Mouse (Mus musculus) forebrain, embryonic 11.5 days (tissue): Measurements from ENCODE around the gene Sec61a2. TPM values are rescaled to one million over a fixed set of nuclear protein-coding genes. Genes with fewer than 3 reads are reported as not detected.

Experiments
- ATAC-seq: fragments of 200-750 bp; cut with Nextera tagmentation; replicated peaks from 2 replicates; pipeline ENCODE4 v1.8.0; 2017; ENCODE audit warnings: moderate TSS enrichment; ENCODE audit not compliant: low FRiP score
- DNase-seq: peaks from one replicate; pipeline ENCODE4 v3.0.0-alpha.2; 2017; ENCODE audit warnings: low spot score
- H3K27ac ChIP-seq: fragments of 300-500 bp; sonication (generic); 2 replicates; pipeline ENCODE4 v1.5.1; 2014; ENCODE audit warnings: low read depth, low read length
- H3K27me3 ChIP-seq: fragments of 300-500 bp; sonication (generic); 2 replicates; pipeline ENCODE4 v1.6.1; 2014; ENCODE audit warnings: mild to moderate bottlenecking, low read length, mixed read lengths; ENCODE audit not compliant: control insufficient read depth, insufficient read depth
- H3K36me3 ChIP-seq: fragments of 300-500 bp; sonication (generic); 2 replicates; pipeline ENCODE4 v1.6.1; 2014; ENCODE audit warnings: mild to moderate bottlenecking, low read length, moderate library complexity, mixed read lengths; ENCODE audit not compliant: control insufficient read depth, insufficient read depth
- H3K4me1 ChIP-seq: fragments of 300-500 bp; sonication (generic); replicated peaks from 2 replicates; pipeline ENCODE4 v1.6.1; 2014; ENCODE audit warnings: low read length, mixed read lengths; ENCODE audit not compliant: control insufficient read depth, insufficient read depth
- H3K4me2 ChIP-seq: fragments of 300-500 bp; sonication (generic); 2 replicates; pipeline ENCODE4 v1.6.1; 2014; ENCODE audit warnings: low read depth, mild to moderate bottlenecking, low read length, moderate library complexity, mixed read lengths; ENCODE audit not compliant: severe bottlenecking
- H3K4me3 ChIP-seq: fragments of 300-500 bp; sonication (generic); 2 replicates; pipeline ENCODE4 v1.5.1; 2014; ENCODE audit warnings: low read depth, low read length
- H3K9ac ChIP-seq: fragments of 300-500 bp; sonication (generic); 2 replicates; pipeline ENCODE4 v1.6.1; 2014; ENCODE audit warnings: low read length
- H3K9me3 ChIP-seq: fragments of 300-500 bp; sonication (generic); 2 replicates; pipeline ENCODE4 v1.6.1; 2016; ENCODE audit warnings: low read length, mixed read lengths; ENCODE audit not compliant: control insufficient read depth
- WGBS: fragments of 180-500 bp; shearing (Covaris S2); extraction: QIAGEN DNeasy Blood & Tissue Kit; methylation state at CpG from one replicate; pipeline ENCODE4 v1.1.7; 2014; 5-methylcytosine and 5-hydroxymethylcytosine counted together
- polyA plus RNA-seq: library from polyadenylated mRNA; unstranded; fragments of >200 nt; fragmentation: Nextera tagmentation; extraction: Ambion mirVana; gene quantifications from 2 replicates; pipeline ENCODE4 v1.2.1, GENCODE M21; 2014

Gene Sec61a2
- polyA plus RNA-seq, 1 experiment from 2014 or later = 88.3 TPM

DNA sequence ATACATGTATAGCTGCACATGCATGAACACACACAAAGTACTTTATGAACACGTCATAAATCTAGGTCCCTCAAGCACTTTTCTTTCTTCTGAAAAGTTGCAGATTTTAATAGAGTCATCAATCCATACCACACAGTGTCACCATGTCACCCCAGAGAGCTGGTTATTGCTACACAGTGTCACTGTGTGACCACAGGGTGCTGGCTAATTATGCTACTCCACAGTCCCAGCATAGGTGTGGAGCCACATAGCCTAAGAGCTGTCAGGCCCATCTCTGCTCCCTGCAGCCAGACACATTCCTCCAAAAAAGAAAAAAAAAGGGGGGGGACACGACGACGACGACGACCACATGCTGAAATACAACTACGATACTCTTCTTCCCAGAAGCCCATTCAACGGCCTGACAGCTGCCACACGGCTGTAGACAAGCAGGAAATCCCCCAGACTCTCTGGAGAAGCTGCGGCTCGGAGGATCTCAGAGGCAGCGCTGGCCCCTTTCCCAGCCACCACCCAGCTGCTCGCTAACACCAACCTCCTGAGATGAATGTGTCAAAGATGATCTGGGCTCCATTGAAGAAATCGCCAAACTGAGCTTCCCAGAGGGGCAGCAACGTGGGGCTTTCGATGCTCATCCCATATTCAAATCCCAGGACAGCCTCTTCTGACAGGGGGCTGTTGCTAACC, 16.2 kb upstream of the Sec61a2 start:
- no peak overlapping the region for H3K4me3 ChIP-seq
- H3K36me3 ChIP-seq = no peaks in the 10 kb centered on the region
- no peaks in the 10 kb centered on the region for H3K9me3 ChIP-seq
- H3K27ac ChIP-seq = no peak overlapping the region
- no peak overlapping the region for H3K9ac ChIP-seq
- H3K4me2 ChIP-seq = no peak overlapping the region
- no peak for ATAC-seq
- H3K27me3 ChIP-seq = no peaks in the 10 kb centered on the region
- WGBS = 84% methylated on average over 16 of the region's 16 CpGs
- DNase-seq = no peak
- no peaks in the 10 kb centered on the region for H3K4me1 ChIP-seq

DNA sequence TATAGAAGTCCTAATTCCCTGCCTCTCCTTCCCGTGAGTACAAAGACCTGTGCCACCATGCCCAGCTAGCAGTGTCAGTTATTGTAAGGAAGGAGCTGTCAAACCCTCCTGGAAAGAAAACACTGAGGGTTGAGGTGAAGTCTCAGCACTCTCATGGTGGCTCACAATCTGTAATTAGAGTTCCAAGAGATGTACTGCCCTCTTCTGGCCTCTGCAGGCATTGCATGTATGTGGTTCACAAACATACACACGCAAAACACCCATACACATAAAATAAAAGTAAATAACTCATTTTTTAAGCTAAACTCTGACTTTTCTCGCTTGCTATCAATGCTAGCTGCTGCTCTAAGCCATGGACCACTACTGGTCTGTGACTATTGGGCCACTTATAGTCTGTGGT, 11.4 kb upstream of the Sec61a2 start:
- H3K4me3 ChIP-seq = no peak overlapping the region
- no peak for ATAC-seq
- 48% methylated on average over 3 of the region's 3 CpGs for WGBS
- DNase-seq = peak; percentile 69
- no peak overlapping the region for H3K9ac ChIP-seq
- no peaks in the 10 kb centered on the region for H3K27me3 ChIP-seq
- no peak overlapping the region for H3K4me2 ChIP-seq
- H3K36me3 ChIP-seq = no peaks in the 10 kb centered on the region
- no peaks in the 10 kb centered on the region for H3K9me3 ChIP-seq
- no peak overlapping the region for H3K27ac ChIP-seq
- H3K4me1 ChIP-seq = no peaks in the 10 kb centered on the region

GRCm38 (mm10) chr2:5906092-5906491, 10.9 kb upstream of the Sec61a2 start:
- Histone ChIP-seq H3K9me3 (no peaks in the 10 kb centered on the region), H3K36me3 (no peaks in the 10 kb centered on the region), H3K9ac (no peak overlapping the region), H3K27me3 (no peaks in the 10 kb centered on the region), H3K4me2 (no peak overlapping the region), H3K4me1 (no peaks in the 10 kb centered on the region), H3K27ac (no peak overlapping the region), H3K4me3 (no peak overlapping the region)
- ATAC-seq (no peak), DNase-seq (no peak)
- 69% methylated on average over 5 of the region's 5 CpGs for WGBS

GRCm38 (mm10) chr2:5900145-5900544, 4.9 kb upstream of the Sec61a2 start:
- Histone ChIP-seq H3K4me2 (no peak overlapping the region), H3K9ac (no peak overlapping the region), H3K36me3 (no peaks in the 10 kb centered on the region), H3K9me3 (no peaks in the 10 kb centered on the region), H3K27me3 (no peaks in the 10 kb centered on the region), H3K4me3 (no peak overlapping the region), H3K27ac (no peak overlapping the region), H3K4me1 (no peaks in the 10 kb centered on the region)
- no peak for ATAC-seq
- WGBS = 57% methylated on average over 5 of the region's 5 CpGs
- no peak for DNase-seq

DNA sequence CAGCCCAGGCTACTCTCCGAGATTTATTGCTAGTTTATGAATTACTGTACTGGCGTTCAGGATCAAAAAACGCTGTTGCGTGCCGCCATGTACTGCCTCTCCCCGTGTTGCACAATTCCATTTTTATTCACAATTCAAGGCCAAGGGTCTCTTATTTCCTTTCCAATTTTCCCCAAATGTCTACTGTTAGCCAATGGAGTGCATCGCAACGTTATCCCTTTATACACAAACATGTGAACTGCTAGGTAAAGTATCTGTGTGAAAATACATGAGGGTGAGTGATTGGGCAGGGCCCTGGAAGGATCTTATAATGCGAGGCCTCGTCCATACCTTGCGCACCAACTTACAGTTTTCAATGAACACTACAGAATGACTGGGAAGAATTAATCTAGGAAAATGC, 936 bp downstream of the Sec61a2 start:
- 54% methylated on average over 11 of the region's 11 CpGs for WGBS
- no peak overlapping the region for H3K27ac ChIP-seq

GRCm38 (mm10) chr2:5889412-5889811, 5.8 kb downstream of the Sec61a2 start:
- ATAC-seq = no peak
- 72% methylated on average over 2 of the region's 2 CpGs for WGBS

More for the DNA sequence above, 936 bp downstream of the Sec61a2 start:
- no peaks in the 10 kb centered on the region for H3K9me3 ChIP-seq
- H3K27me3 ChIP-seq = no peaks in the 10 kb centered on the region
- ATAC-seq (no peak), DNase-seq (no peak)
- H3K4me2 ChIP-seq = peak overlapping the region; percentile 56
- H3K4me3 ChIP-seq = peak overlapping the region; percentile 78
- peak overlapping the region; percentile 86 for H3K9ac ChIP-seq
- H3K4me1 ChIP-seq = peaks cover 4% of the 10 kb centered on the region; the same call in 1 of the 2 replicates
- no peaks in the 10 kb centered on the region; the same call in 1 of the 2 replicates for H3K36me3 ChIP-seq

GRCm38 (mm10) chr2:5888865-5889264, 6.4 kb downstream of the Sec61a2 start:
- 91% methylated on average over 5 of the region's 5 CpGs for WGBS
- H3K36me3 ChIP-seq = peaks cover 5% of the 10 kb centered on the region
- H3K4me1 ChIP-seq = 0 out of 2 replicates have a peak, but pooled peaks cover 2% of the 10 kb centered on the region
- no peak overlapping the region for H3K27ac ChIP-seq
- H3K4me3 ChIP-seq = no peak overlapping the region
- no peaks in the 10 kb centered on the region for H3K27me3 ChIP-seq
- no peak for DNase-seq
- no peak overlapping the region for H3K9ac ChIP-seq
- no peaks in the 10 kb centered on the region for H3K9me3 ChIP-seq
- no peak for ATAC-seq
- no peak overlapping the region for H3K4me2 ChIP-seq

More at GRCm38 (mm10) chr2:5889412-5889811, 5.8 kb downstream of the Sec61a2 start:
- Histone ChIP-seq H3K36me3 (peaks cover 5% of the 10 kb centered on the region), H3K9me3 (no peaks in the 10 kb centered on the region), H3K9ac (no peak overlapping the region), H3K27ac (no peak overlapping the region), H3K27me3 (no peaks in the 10 kb centered on the region), H3K4me1 (peaks cover 4% of the 10 kb centered on the region; the same call in 1 of the 2 replicates), H3K4me3 (no peak overlapping the region), H3K4me2 (no peak overlapping the region)
- no peak for DNase-seq

- H3K27ac ChIP-seq = no peak overlapping the region
- no peak overlapping the region for H3K9ac ChIP-seq
- 72% methylated on average over 3 of the region's 3 CpGs for WGBS
- no peaks in the 10 kb centered on the region for H3K27me3 ChIP-seq
- no peak overlapping the region for H3K4me2 ChIP-seq
- H3K4me1 ChIP-seq = no peaks in the 10 kb centered on the region
- H3K4me3 ChIP-seq = no peak overlapping the region
- peaks cover 14% of the 10 kb centered on the region for H3K36me3 ChIP-seq
- ATAC-seq (no peak), DNase-seq (no peak)
- no peaks in the 10 kb centered on the region for H3K9me3 ChIP-seq
Observed at GRCm38 (mm10) chr2:5877446-5877845, 17.8 kb downstream of the Sec61a2 start.

GRCm38 (mm10) chr2:5869746-5870145, 25.5 kb downstream of the Sec61a2 start:
- H3K27ac ChIP-seq = no peak overlapping the region
- no peak overlapping the region for H3K4me3 ChIP-seq
- no peak overlapping the region for H3K4me2 ChIP-seq
- 94% methylated on average over 5 of the region's 5 CpGs for WGBS
- DNase-seq = no peak
- H3K27me3 ChIP-seq = no peaks in the 10 kb centered on the region
- no peaks in the 10 kb centered on the region for H3K4me1 ChIP-seq
- no peak for ATAC-seq
- no peaks in the 10 kb centered on the region for H3K9me3 ChIP-seq
- H3K9ac ChIP-seq = no peak overlapping the region
- H3K36me3 ChIP-seq = peaks cover 10% of the 10 kb centered on the region
